Mouse (Mus musculus) forebrain, postnatal 0 days (tissue): ENCODE data around the gene Fam92b. TPM values are rescaled to one million over a fixed set of nuclear protein-coding genes. Genes with fewer than 3 reads are reported as not detected.

Source experiments
- ATAC-seq: fragments of 200-750 bp; cut with Nextera tagmentation; 2 replicates; pipeline ENCODE4 v1.8.0; 2017; ENCODE audit warnings: mild to moderate bottlenecking, moderate library complexity
- DNase-seq: peaks from one replicate; pipeline ENCODE4 v3.0.0-alpha.2; 2015
- H3K27ac ChIP-seq: fragments of 300-500 bp; sonication (generic); 2 replicates; pipeline ENCODE4 v1.5.1; 2014; ENCODE audit warnings: low read depth, mild to moderate bottlenecking, antibody characterized with exemption, low read length, moderate library complexity, mixed read lengths
- H3K27me3 ChIP-seq: fragments of 300-500 bp; sonication (generic); 2 replicates; pipeline ENCODE4 v1.6.1; 2014; ENCODE audit warnings: mild to moderate bottlenecking, low read length, mixed read lengths; ENCODE audit not compliant: insufficient read depth
- H3K36me3 ChIP-seq: fragments of 300-500 bp; sonication (generic); 2 replicates; pipeline ENCODE4 v1.6.1; 2014; ENCODE audit warnings: mild to moderate bottlenecking, moderate library complexity; ENCODE audit not compliant: insufficient read depth
- H3K4me1 ChIP-seq: fragments of 300-500 bp; sonication (generic); 2 replicates; pipeline ENCODE4 v1.6.1; 2014; ENCODE audit warnings: antibody characterized with exemption; ENCODE audit not compliant: insufficient read depth
- H3K4me2 ChIP-seq: fragments of 300-500 bp; sonication (generic); 2 replicates; pipeline ENCODE4 v1.6.1; 2014; ENCODE audit warnings: low read depth, mild to moderate bottlenecking, moderate library complexity
- H3K4me3 ChIP-seq: fragments of 300-500 bp; sonication (generic); 2 replicates; pipeline ENCODE4 v1.5.1; 2014; ENCODE audit warnings: low read depth, low read length, mixed read lengths
- H3K9ac ChIP-seq: fragments of 300-500 bp; sonication (generic); 2 replicates; pipeline ENCODE4 v1.6.1; 2014; ENCODE audit warnings: mild to moderate bottlenecking
- H3K9me3 ChIP-seq: fragments of 300-500 bp; sonication (generic); 2 replicates; pipeline ENCODE4 v1.6.1; 2016; ENCODE audit warnings: low read length
- CTCF ChIP-seq: sonication (generic); IDR thresholded peaks from 2 replicates; pipeline ENCODE4 v1.5.1; 2016; ENCODE audit warnings: antibody characterized with exemption, control low read depth, low read depth
- WGBS: fragments of 180-500 bp; shearing (Covaris S2); extraction: QIAGEN DNeasy Blood & Tissue Kit; methylation state at CpG from one replicate; pipeline ENCODE4 v1.1.7; 2014; 5-methylcytosine and 5-hydroxymethylcytosine counted together
- polyA plus RNA-seq: library from polyadenylated mRNA; unstranded; fragments of >200 nt; fragmentation: Nextera tagmentation; extraction: Ambion mirVana; gene quantifications from 2 replicates; pipeline ENCODE4 v1.2.1, GENCODE M21; 2015
- total RNA-seq: library from RNA; depleted of rRNA; stranded (reverse); fragments of >200 nt; gene quantifications from 2 replicates; pipeline ENCODE4 v1.2.3, GENCODE M21; 2014; rRNA removed

The Fam92b gene
- total and polyA plus RNA-seq, 2 experiments from 2014 or later, result 1.6 to 2.1 TPM

- H3K27ac ChIP-seq, result no peak overlapping the region
- H3K4me2 ChIP-seq, result no peak overlapping the region
- H3K4me3 ChIP-seq, result no peak overlapping the region
- H3K9me3 ChIP-seq, result no peaks in the 10 kb centered on the region
- H3K27me3 ChIP-seq, result no peaks in the 10 kb centered on the region
- DNase-seq (no peak), ATAC-seq (no peak)
- H3K36me3 ChIP-seq, result no peaks in the 10 kb centered on the region
- WGBS, result 84% methylated on average over 9 of the region's 9 CpGs
- H3K4me1 ChIP-seq, result no peaks in the 10 kb centered on the region
- no peak for TF ChIP-seq CTCF
- H3K9ac ChIP-seq, result no peak overlapping the region
These were observed 59.1 kb downstream of the Fam92b start for GRCm38 (mm10) chr8:120118162-120118561.

DNA sequence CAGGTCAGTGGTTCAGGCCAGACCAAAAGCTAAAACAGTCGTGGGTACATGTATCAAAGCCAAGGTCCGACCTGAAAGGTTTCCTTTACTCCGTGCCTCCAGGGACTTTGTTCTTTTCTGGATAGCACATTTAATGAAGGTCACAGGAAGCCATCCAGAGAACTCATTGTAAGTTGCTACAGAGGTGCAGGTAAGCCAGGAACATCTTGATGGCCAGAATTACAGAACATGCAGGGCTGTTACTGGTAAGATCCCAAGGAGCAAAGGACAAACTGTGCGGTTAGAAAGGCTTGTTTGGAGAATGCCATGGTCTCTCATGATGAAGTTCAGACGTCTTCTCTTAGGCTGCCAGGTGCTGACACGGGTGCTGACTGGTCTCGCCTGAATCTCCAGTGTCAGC, 60.7 kb downstream of the Fam92b start:
- TF ChIP-seq CTCF, result no peak
- Histone ChIP-seq H3K27ac (no peak overlapping the region), H3K27me3 (no peaks in the 10 kb centered on the region), H3K36me3 (no peaks in the 10 kb centered on the region), H3K4me1 (no peaks in the 10 kb centered on the region), H3K4me2 (no peak overlapping the region), H3K9ac (no peak overlapping the region), H3K4me3 (no peak overlapping the region), H3K9me3 (no peaks in the 10 kb centered on the region)
- ATAC-seq, result no peak
- no peak for DNase-seq
- WGBS, result 75% methylated on average over 7 of the region's 7 CpGs

Other genes with a start within 250 kb of the Fam92b start
- gene Crispld2, start 185.0 kb downstream of the Fam92b start, total RNA-seq, result 2.8 and 11.0 TPM in 2 replicates
- gene Crispld2, start 185.0 kb downstream of the Fam92b start, polyA plus RNA-seq, result 2.1 and 2.5 TPM in 2 replicates
- gene Zdhhc7, start 76.0 kb downstream of the Fam92b start, total RNA-seq, result 24.8 and 37.6 TPM in 2 replicates
- 19.2 and 25.3 TPM in 2 replicates for gene Zdhhc7, start 76.0 kb downstream of the Fam92b start, polyA plus RNA-seq
- 49.0 and 59.6 TPM in 2 replicates for gene 6430548M08Rik, start 63.3 kb downstream of the Fam92b start, total RNA-seq
- gene 6430548M08Rik, start 63.3 kb downstream of the Fam92b start, polyA plus RNA-seq, result 27.8 and 32.7 TPM in 2 replicates
- 24.2 and 48.2 TPM in 2 replicates for gene Gse1, start 51.0 kb upstream of the Fam92b start, total RNA-seq
- gene Gse1, start 51.0 kb upstream of the Fam92b start, polyA plus RNA-seq, result 10.5 and 15.9 TPM in 2 replicates